Mouse (Mus musculus): ENCODE results near the gene A630073D07Rik. TPM values are rescaled to one million over a fixed set of nuclear protein-coding genes. Genes with fewer than 3 reads are reported as not detected.
"Not testable (repeated sequence)": the region's sequence is repeated elsewhere in the genome, so short reads cannot be mapped to it uniquely, and the experiment has no call there.

Gene A630073D07Rik
- not detected for total RNA-seq (2021)
- long read RNA-seq, experiment 1 = 0 reads
- long read RNA-seq, experiment 2 = 0 reads

- DNase-seq (ENCODE audit: low spot score in 2 of 2) = no peak
Observed at GRCm38 (mm10) chr6:132651426-132651825, at the start of gene A630073D07Rik. TSS of gene A630073D07Rik (minus strand) at chr6:132651526.

- no peak for DNase-seq (ENCODE audit: low spot score in 2 of 2)
Observed at GRCm38 (mm10) chr6:132700907-132701306, 49.6 kb upstream of the A630073D07Rik start, which contains the start of gene Tas2r121. TSS of gene Tas2r121 (minus strand) at chr6:132701007.

- DNase-seq (ENCODE audit: low spot score in 2 of 2) = not testable (repeated sequence)
Observed at GRCm38 (mm10) chr6:132691596-132691995, 40.3 kb upstream of the A630073D07Rik start.

GRCm38 (mm10) chr6:132656653-132657052 lies 5.3 kb upstream of the A630073D07Rik start, which contains the start of gene Tas2r120:
TSS of gene Tas2r120 (plus strand) at chr6:132656953.
- no peak for DNase-seq (ENCODE audit: low spot score in 2 of 2)

GRCm38 (mm10) chr6:132649399-132649798 lies 1.9 kb downstream of the A630073D07Rik start:
- DNase-seq (ENCODE audit: low spot score in 2 of 2) = no peak

- not testable (repeated sequence) for DNase-seq (ENCODE audit: low spot score in 2 of 2)
Observed at GRCm38 (mm10) chr6:132595613-132596012, 55.7 kb downstream of the A630073D07Rik start, which contains the start of gene Prp2. TSS of gene Prp2 (plus strand) at chr6:132595913.

Other genes with a start within 250 kb of the A630073D07Rik start
- not detected for gene Prh1, start 81.7 kb downstream of the A630073D07Rik start, total RNA-seq (2021)
- not detected for gene Prp2, start 55.6 kb downstream of the A630073D07Rik start, total RNA-seq (2021)
- not detected for gene Tas2r120, start 5.4 kb upstream of the A630073D07Rik start, total RNA-seq (2021)
- gene Tas2r121, start 49.5 kb upstream of the A630073D07Rik start, total RNA-seq (2021) = not detected
- gene Tas2r122, start 60.4 kb upstream of the A630073D07Rik start, total RNA-seq (2021) = not detected
- gene Tas2r115, start 86.5 kb upstream of the A630073D07Rik start, total RNA-seq (2021) = not detected
- not detected for gene Tas2r124, start 103.2 kb upstream of the A630073D07Rik start, total RNA-seq (2021)
- not detected for gene Tas2r102, start 110.6 kb upstream of the A630073D07Rik start, total RNA-seq (2021)
- gene Tas2r136, start 126.6 kb upstream of the A630073D07Rik start, total RNA-seq (2021) = not detected
- not detected for gene Tas2r117, start 151.3 kb upstream of the A630073D07Rik start, total RNA-seq (2021)
- gene Tas2r123, start 195.6 kb upstream of the A630073D07Rik start, total RNA-seq (2021) = not detected
- not detected for gene Tas2r116, start 203.9 kb upstream of the A630073D07Rik start, total RNA-seq (2021)
- not detected for gene Tas2r110, start 216.5 kb upstream of the A630073D07Rik start, total RNA-seq (2021)
- not detected for gene Tas2r113, start 241.5 kb upstream of the A630073D07Rik start, total RNA-seq (2021)

Data from left cerebral cortex, adult 18-20 months (tissue).